Mouse (Mus musculus): ENCODE measurements around the gene Cd8b1.

GRCm38 (mm10) chr6:71330486-71330885 is 7.9 kb downstream of the Cd8b1 start:
- no peak for TF ChIP-seq CTCF (IDR thresholded peaks at IDR 0.05; ENCODE audit: borderline replicate concordance, extremely low read depth, insufficient read depth, insufficient read length)
- TF ChIP-seq POLR2A (IDR thresholded peaks at IDR 0.05; ENCODE audit: borderline replicate concordance, extremely low read depth, insufficient read depth, insufficient read length, poor library complexity, severe bottlenecking) = no peak

All from brain, embryonic 14.5 days (tissue).